Comparison of ENCODE assay signal across 14 mouse cellular contexts in genomic region chr12:102190820-102191219, GRCm38 (mm10).
DNase-seq lines count a peak whose midpoint lies in the region; ATAC-seq and TF ChIP-seq lines count a peak whose summit lies in the region.
"Had no signal": no experiment of that assay in that cellular context is flagged by ENCODE, and none has a peak within 500 bp of the region (broad histone marks: within the 10 kb centered on the region; RNA-seq: fewer than 3 reads in every experiment).

No protein-coding gene starts in this region.

- no peaks in the 10 kb centered on the region for H3K79me3 ChIP-seq in C2C12 (ENCODE audit: low read depth)

- no peak overlapping the region for H3K4me3 ChIP-seq in C2C12 (ENCODE audit: insufficient read depth, poor library complexity, severe bottlenecking)
- H3K4me3 ChIP-seq: erythroblast, embryonic 14.5 days; midbrain, embryonic 12.5 days had no signal

- no peaks in the 10 kb centered on the region for H3K79me2 ChIP-seq in C2C12 (ENCODE audit: control insufficient read depth, insufficient read depth)

- H3K36me3 ChIP-seq in C2C12 (ENCODE audit: control insufficient read depth, insufficient read depth): no peaks in the 10 kb centered on the region
- H3K36me3 ChIP-seq: midbrain, embryonic 12.5 days had no signal

- intact Hi-C loops in left cerebral cortex, postnatal 14 days (cut with DNase I): no loop called here

- no peak for TF ChIP-seq CTCF in C2C12 (IDR thresholded peaks at IDR 0.05; ENCODE audit: control insufficient read depth, insufficient read depth, insufficient read length)

- H3K27me3 ChIP-seq in C2C12 (ENCODE audit: control insufficient read depth, insufficient read depth, insufficient read length): no peaks in the 10 kb centered on the region
- H3K27me3 ChIP-seq: midbrain, embryonic 12.5 days had no signal

- no peak overlapping the region for H3ac ChIP-seq in C2C12 (ENCODE audit: control insufficient read depth, insufficient read length, low read depth)

- DNase-seq in cerebellum, adult 11 months: peak; percentile 47
- DNase-seq in left cerebral cortex, postnatal 14 days (ENCODE audit: low spot score in 2 of 2): peak; percentile 58 to 85
- DNase-seq in lung, adult 18-20 months: no peak
- no peak for DNase-seq in spleen, postnatal 14 days (ENCODE audit: low spot score in 2 of 2)
- no peak for DNase-seq in thymus, postnatal 4 days
- DNase-seq: embryo, embryonic 11 days; gastrocnemius, postnatal 10 days; lung, postnatal 10 days; thymus, adult 18-20 months had no signal

- ATAC-seq in frontal cortex, adult (ENCODE audit: low TSS enrichment): peak; percentile 89
- ATAC-seq in monocyte, adult 5-6 weeks (replicated peaks; ENCODE audit: insufficient number of reproducible peaks, low FRiP score, low TSS enrichment, poor library complexity, severe bottlenecking): no peak

TF ChIP-seq in C2C12, 6 proteins besides CTCF, POLR2A, EP300 and RAD21:
- peak; percentile 90 for TF ChIP-seq MYOD1 (IDR thresholded peaks at IDR 0.05; ENCODE audit: control insufficient read depth, insufficient read length, low read depth)
- no peak for TF ChIP-seq MYOG (IDR thresholded peaks at IDR 0.05; ENCODE audit: control insufficient read depth, extremely low read depth, insufficient read length)
- no peak for TF ChIP-seq MAX (IDR thresholded peaks at IDR 0.05)
- peak; percentile 33 for TF ChIP-seq FOSL1 (IDR thresholded peaks at IDR 0.05; ENCODE audit: insufficient read depth, low read length, poor library complexity, severe bottlenecking)

Comparison
In these comparisons a context has a peak if more than half of its experiments do, and no peak if none do; other contexts are left out.
1. DNase-seq: peak in cerebellum, adult 11 months (single experiment) and left cerebral cortex, postnatal 14 days (2 of 2); none in lung, adult 18-20 months (0 of 2), spleen, postnatal 14 days (0 of 2) and thymus, postnatal 4 days (single experiment).